Mouse (Mus musculus): ENCODE results near the gene 5330417H12Rik.

The 5330417H12Rik gene

DNA sequence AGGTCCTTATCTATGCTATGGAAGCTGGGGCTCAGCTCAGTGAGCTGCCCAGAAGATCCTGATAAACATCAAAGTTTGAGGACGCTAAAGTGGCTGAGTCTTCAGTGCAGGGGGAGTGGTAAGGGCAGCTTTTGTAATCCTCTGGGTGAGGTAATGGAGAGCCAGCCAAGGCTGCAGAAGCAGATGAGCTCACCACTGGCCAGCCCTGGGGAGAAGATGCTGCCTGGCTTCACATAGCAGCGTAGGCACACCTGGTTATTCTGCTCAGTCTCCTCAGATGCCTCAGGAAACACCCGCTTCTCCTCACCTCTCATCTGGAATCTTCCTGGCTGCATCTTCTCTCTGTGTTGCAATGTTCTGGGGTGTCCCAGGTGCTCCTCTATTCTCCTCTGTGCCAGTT, 529 bp downstream of the 5330417H12Rik start:
- no peak for DNase-seq

- DNase-seq, result no peak
These were observed 4.8 kb downstream of the 5330417H12Rik start for GRCm38 (mm10) chr7:107620137-107620536.

GRCm38 (mm10) chr7:107619225-107619624, 5.7 kb downstream of the 5330417H12Rik start:
- no peak for DNase-seq

DNA sequence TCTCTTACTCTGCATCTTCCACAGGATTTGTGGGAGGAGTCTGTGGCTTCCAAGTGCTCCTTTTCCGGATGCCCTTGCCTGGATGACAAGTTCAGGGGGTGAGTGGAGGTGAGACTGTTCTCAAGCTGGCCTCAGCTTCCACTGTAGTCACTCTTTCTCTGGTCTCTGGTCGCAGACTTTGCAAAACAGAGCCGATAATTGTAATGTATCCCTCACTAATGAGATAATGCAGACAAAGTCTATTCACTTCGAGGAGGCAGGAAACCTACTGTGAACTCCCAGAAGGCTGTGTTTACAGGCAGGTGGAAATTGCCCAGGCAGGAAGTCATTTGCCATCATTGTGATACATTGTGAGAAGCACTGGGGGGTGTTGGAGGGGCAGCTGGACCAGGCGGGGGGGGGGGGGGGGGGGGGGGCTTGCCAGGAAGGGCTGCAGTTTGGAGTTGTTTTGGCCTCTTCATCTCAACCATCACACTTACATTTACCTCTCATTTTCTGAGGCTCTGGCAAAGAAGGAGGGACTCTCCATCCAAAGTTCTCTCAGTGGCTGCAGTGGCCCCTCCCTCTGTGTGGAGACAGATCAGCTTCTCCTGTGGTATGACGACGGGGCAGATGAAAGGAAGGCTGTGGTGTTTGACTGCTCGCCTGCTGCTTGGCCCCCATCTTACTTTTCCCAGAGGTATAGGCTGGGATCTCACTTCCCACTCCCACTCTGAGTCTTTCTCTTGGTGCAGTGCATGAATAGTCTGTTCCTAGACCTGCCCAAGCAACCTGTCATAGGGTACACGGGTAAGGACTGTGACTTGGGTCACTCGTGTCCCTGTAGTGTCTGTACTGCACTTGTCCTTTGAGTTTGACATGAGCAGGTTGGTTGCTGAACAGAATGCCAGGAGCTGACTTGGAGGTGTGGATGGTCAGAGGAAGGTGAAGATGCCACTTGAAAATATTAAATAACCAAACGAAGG, 6.7 kb downstream of the 5330417H12Rik start:
- DNase-seq, result no peak

DNA sequence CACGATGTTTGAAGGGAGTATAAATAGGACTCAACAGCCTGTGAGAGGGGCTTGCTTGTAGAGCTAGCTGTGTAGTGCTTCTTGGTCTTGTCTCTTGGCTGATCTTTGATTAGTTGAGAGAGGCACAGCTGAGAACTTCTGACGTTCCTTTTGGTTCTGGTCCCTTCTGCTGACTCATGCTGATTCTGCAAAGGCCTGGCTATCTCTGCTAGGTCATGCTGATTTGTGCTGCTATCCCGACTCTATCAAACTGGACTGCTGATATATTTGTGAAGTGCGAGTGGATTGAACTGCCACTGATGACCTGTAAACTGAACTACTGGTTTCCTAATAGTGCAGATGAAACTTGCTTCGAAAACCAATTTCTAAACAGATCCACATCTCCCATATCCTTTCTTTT, 14.1 kb downstream of the 5330417H12Rik start:
- no peak for DNase-seq

DNA sequence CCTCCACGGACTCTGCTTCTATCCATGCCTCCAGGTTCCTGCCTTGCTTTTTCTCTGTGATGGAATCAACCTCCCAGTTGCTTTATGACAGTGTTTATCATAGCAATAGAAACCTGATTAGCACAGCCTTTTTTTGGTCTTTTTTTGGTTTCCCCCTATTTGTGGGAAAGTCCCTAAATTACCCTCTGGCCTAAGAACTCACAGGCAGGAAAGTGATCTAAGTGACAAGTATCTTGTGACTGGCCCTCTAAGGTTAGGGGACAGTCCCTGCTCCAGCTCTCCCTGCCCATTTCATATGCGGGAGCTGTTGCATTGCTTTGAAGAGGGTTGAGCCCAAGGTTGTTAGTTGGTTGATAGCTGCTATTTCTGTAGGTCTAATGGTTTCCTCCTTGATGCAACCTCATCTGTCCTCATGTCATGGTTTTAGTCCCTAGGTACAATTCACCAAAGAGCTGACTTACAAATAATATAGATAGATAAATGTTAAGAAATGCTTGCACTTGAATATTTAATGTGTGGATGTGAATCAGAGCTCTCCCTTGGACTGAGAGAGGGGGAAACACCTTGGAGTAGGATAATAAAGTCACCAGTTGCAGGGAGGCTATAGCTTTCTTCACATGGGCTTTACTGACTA, 15.2 kb downstream of the 5330417H12Rik start:
- no peak for DNase-seq

DNA sequence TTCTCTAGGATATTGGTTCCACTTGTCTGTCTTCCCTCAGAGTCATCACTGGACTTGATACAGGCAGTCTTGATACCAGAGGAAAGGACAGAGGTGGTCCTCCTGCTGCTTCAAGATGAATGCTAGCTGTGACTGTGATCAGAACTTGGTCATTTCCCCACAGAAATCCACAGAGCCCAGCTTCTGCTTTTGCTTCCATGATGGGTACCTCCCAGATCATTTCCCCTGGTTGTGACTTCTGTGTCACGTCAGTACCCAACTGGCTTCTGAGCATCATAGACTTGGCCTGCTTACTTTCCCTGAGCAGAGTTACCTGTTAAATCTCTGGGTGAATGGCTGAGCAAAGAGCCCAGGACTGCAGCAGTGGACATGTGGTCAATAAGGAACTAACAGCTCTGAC, 17.2 kb downstream of the 5330417H12Rik start:
- DNase-seq, result no peak

GRCm38 (mm10) chr7:107602913-107603312, 22.0 kb downstream of the 5330417H12Rik start:
- DNase-seq, result no peak

DNA sequence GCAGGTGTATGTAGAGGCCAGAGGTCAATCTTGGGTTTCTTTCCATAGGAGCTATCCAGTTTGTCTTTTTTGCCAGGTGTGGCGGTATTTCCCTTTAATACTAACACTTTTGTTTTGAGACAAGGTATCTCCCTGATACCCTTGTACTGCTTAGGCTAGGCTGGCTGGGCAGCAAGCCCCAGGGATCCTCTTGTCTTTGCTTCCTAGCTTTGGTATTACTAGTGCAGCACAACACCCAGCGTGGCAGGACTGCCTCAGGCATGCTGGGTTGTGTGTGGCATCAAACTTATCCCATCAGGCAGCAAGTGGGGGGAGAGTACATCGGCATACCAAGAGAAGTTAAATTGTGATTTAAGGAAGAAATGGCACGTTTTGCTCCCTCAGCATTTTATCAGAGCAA, 22.5 kb downstream of the 5330417H12Rik start:
- DNase-seq, result no peak

DNA sequence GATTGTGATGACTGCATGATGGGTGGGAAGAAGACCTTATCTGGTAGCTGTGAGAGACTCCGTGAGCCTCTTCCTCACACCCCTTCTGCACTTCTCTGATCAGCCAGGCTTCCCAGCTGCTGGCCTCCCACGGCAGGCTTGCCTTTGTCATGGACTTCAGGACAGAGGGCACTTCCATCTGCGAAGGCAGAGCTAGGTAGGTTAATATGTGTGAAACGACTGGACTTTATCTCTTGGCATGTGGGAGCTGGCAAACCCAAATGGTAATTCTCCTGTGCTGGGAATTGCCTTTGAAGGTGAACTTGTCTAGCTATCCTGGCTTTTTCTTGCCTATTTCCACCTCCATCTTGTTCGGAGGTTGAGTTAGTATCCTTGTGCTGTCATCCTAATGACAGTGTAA, 24.3 kb downstream of the 5330417H12Rik start:
- no peak for DNase-seq

DNA sequence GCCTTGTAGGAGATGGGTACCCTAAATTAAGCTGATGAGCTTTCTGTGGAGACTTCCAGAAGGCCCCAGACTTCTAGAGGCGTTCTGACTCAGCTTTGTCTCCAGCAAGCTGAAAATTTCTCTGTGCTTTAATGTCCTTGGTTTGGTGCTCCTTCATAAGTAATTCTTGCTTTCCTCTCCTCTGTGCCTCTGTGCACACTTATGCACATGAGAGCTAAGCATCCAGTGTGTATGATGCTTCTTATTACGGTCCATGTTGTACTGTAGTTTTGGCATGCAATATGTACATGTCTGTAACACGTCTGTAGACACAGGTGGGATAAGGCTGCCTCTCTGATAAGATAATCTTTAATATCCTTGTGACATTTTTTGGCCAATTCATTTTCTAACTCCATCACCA, 27.0 kb downstream of the 5330417H12Rik start:
- DNase-seq, result no peak

- DNase-seq, result no peak
These were observed 28.2 kb downstream of the 5330417H12Rik start for GRCm38 (mm10) chr7:107596753-107597152.

DNA sequence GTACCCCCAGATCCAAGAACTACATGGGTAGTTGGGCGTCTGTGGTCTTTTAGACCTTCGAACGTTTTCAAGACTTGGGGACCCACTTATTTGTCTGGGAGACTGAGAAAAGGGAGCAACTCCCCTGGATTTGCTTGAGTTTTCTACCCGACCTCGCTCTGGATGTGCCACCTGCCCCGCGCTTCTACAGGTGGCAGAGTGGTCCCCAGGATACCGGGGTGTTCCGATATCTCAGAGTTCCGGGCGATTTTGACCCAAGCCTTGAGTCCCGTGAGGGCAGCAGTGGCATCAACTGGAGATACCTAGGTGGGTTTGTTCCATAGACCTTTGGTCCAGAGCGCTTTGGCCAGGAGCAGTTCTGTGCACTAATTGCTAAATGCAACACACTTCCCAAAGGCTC, 29.5 kb downstream of the 5330417H12Rik start:
- no peak for DNase-seq

- peak; percentile 80 for DNase-seq
These were observed 30.0 kb downstream of the 5330417H12Rik start, which contains the start of gene Ppfibp2 for GRCm38 (mm10) chr7:107594857-107595402. Gene Ppfibp2, plus strand, starts transcription at chr7:107595207.

DNA sequence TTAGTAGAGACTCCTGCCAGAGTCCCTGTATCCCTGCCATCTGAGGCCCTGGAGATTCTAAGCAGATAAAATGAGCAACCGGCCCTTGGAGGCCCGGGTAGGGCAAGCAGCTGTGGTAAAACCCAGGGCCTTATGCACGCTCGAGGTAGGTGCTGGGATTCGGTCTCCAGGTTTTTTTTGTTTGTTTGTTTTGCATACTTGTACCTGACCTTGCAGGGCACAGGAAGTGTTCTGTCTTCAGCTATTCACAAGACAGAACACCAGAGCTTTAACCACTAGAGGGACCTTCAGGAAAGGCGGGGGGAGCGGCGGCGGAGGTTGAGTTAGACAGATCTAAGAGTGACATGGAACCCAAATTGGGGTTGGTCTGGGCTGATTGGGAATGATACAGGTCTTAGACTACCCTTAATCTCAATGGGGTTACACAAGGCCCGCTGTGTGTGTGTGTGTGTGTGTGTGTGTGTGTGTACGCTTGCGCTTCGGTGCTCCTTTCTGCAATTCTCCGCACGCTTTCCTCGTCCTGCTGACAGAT, 30.6 kb downstream of the 5330417H12Rik start:
- DNase-seq, result peak; percentile 28

DNA sequence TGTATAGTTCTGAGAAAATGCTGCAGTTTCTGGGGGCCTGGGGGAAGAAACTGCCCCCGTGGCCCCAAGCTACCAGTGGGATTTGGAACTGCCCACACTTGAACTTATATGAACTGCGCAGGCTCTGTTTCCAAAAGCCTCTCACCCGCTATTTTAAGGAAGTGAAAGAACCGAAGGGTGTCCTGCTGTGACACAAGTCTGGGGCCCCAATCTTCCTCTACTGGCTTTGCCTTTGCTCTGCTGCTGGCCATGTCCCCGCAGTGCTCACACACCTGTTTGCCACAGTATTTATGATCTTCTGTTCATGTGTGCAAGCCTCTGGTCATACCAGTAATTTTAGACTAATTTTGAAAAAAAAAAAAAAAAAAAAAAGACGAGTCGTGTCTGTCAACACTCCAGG, 31.1 kb downstream of the 5330417H12Rik start:
- no peak for DNase-seq

DNA sequence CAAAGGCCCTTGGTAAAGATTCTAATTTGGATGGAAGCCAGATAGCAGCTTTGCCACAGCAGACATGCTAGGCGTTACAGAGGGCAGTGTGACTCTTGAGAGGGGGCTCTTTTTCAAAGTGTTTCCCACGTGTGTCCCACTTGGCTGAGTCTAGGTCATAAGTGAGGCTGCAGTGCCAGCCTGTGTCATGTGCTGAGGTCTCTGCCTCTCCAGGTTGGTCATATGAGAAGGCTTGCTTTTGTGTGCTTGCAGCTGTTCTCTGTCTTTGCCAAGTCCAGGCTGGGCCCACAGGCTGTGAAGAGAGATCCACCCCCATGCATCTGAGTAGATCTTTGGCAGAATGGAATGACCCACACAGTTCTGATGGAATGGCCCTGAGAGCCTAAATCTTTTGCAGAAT, 32.3 kb downstream of the 5330417H12Rik start:
- no peak for DNase-seq

GRCm38 (mm10) chr7:107574276-107574675, 50.7 kb downstream of the 5330417H12Rik start:
- DNase-seq, result no peak

All from thymus, postnatal 25 days (tissue).